Mouse (Mus musculus): ENCODE results near the gene Spin4. TPM values are rescaled to one million over a fixed set of nuclear protein-coding genes. Genes with fewer than 3 reads are reported as not detected.

The Spin4 gene
- polyA plus RNA-seq, 1 experiment from 2014 or later, result 8.1 TPM

Other genes with a start within 250 kb of the Spin4 start
- gene Arhgef9, start 170.2 kb upstream of the Spin4 start, polyA plus RNA-seq (2015; fragmentation: Nextera tagmentation; extraction: Ambion mirVana), result 15.1 and 15.8 TPM in 2 replicates